In the genomic region with DNA sequence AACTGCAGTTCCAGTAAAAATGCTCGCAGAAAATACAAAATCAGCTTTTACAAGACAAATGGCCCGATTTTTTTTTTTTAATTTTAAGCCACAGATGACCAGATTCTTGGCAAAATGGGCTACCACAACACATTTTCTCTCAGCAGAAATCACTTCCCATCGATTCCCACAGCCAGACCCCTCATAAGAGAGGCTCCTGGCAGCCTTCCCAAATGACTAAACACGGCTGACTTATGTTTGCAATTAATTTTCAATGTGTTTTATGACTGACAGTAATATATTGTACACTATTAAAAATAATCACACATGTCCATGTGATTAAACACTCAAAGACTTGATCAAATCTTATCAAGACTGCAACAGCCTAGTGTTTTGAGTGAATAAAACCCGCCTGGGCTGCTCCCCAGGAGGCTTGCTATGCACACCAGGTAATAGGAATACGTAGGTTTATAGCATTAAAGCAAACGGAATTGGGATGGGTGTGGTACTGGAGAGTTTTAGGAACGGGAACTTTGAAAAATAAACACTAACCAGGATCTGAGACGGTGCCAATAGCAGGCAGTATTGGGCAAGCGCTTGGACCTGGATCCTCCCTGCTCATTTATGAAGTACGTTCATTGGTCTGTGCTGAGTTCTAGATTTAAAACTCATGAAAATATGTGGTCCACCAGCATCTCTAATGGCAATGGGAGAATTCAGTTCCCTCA, we compare ENCODE assay signal across 15 mouse cellular contexts.
DNase-seq lines count a peak whose midpoint lies in the region; ATAC-seq and TF ChIP-seq lines count a peak whose summit lies in the region.
"Had no signal": no experiment of that assay in that cellular context is flagged by ENCODE, and none has a peak within 500 bp of the region (broad histone marks: within the 10 kb centered on the region; RNA-seq: fewer than 3 reads in every experiment).

No protein-coding gene starts in this region.

- no peak for TF ChIP-seq POLR2A in liver, adult 2 months (IDR thresholded peaks at IDR 0.05; ENCODE audit: extremely low read depth, insufficient read depth, low read length)

- 0 out of 2 replicates have a peak, but pooled peaks have one; percentile 40 for ATAC-seq in forebrain, embryonic 16.5 days
- ATAC-seq in forebrain, embryonic 12.5 days (ENCODE audit: low FRiP score): no peak
- no peak for ATAC-seq in liver, embryonic 11.5 days (replicated peaks; ENCODE audit: low FRiP score)
- no peak for ATAC-seq in megakaryocyte-erythroid progenitor cell, adult 5-6 weeks (replicated peaks; ENCODE audit: low FRiP score, low TSS enrichment, poor library complexity, severe bottlenecking)
- ATAC-seq: hindbrain, embryonic 16.5 days had no signal

- 66% methylated on average over 11 of the region's 11 CpGs for WGBS in forebrain, embryonic 16.5 days
- 77% methylated on average over 11 of the region's 11 CpGs for WGBS in forebrain, embryonic 12.5 days
- 34% methylated on average over 11 of the region's 11 CpGs for WGBS in liver, adult 2 months
- 71% methylated on average over 11 of the region's 11 CpGs for WGBS in liver, embryonic 11.5 days
- 85% methylated on average over 11 of the region's 11 CpGs for WGBS in heart, embryonic 10.5 days

- peaks cover 18% of the 10 kb centered on the region for H3K79me2 ChIP-seq in liver, adult 2 months (ENCODE audit: control insufficient read depth, insufficient read depth, low read length)

- H3K9ac ChIP-seq in forebrain, embryonic 16.5 days (replicated peaks; ENCODE audit: low read depth, low read length): no peak overlapping the region
- H3K9ac ChIP-seq in forebrain, embryonic 12.5 days: no peak overlapping the region
- H3K9ac ChIP-seq in liver, adult 2 months (ENCODE audit: low read depth, low read length): no peak overlapping the region
- H3K9ac ChIP-seq in liver, embryonic 11.5 days (ENCODE audit: low read depth, low read length): no peak overlapping the region
- H3K9ac ChIP-seq: embryonic facial prominence, embryonic 13.5 days had no signal

- H3K9me3 ChIP-seq in forebrain, embryonic 16.5 days (ENCODE audit: control insufficient read depth, low read length): no peaks in the 10 kb centered on the region
- H3K9me3 ChIP-seq in forebrain, embryonic 12.5 days: no peaks in the 10 kb centered on the region
- H3K9me3 ChIP-seq in liver, embryonic 11.5 days (ENCODE audit: control insufficient read depth, low read length): no peaks in the 10 kb centered on the region
- no peaks in the 10 kb centered on the region for H3K9me3 ChIP-seq in heart, embryonic 10.5 days
- H3K9me3 ChIP-seq: embryonic facial prominence, embryonic 13.5 days had no signal

- H3K4me3 ChIP-seq in forebrain, embryonic 16.5 days (replicated peaks; ENCODE audit: low read length): no peak overlapping the region
- H3K4me3 ChIP-seq in forebrain, embryonic 12.5 days (replicated peaks): no peak overlapping the region
- H3K4me3 ChIP-seq in liver, adult 2 months (ENCODE audit: insufficient read depth, low read depth, low read length): no peak overlapping the region
- H3K4me3 ChIP-seq in liver, embryonic 11.5 days (ENCODE audit: low read depth, low read length): no peak overlapping the region
- no peak overlapping the region for H3K4me3 ChIP-seq in heart, embryonic 10.5 days
- H3K4me3 ChIP-seq: embryonic facial prominence, embryonic 13.5 days had no signal

- no peak overlapping the region for H3K4me2 ChIP-seq in forebrain, embryonic 16.5 days (ENCODE audit: low read length)
- H3K4me2 ChIP-seq in forebrain, embryonic 12.5 days: no peak overlapping the region
- no peak overlapping the region for H3K4me2 ChIP-seq in liver, embryonic 11.5 days
- H3K4me2 ChIP-seq: embryonic facial prominence, embryonic 13.5 days had no signal

- no peaks in the 10 kb centered on the region for H3K36me3 ChIP-seq in forebrain, embryonic 16.5 days (ENCODE audit: control insufficient read depth, insufficient read depth)
- no peaks in the 10 kb centered on the region for H3K36me3 ChIP-seq in forebrain, embryonic 12.5 days (replicated peaks)
- H3K36me3 ChIP-seq in liver, adult 2 months (ENCODE audit: control insufficient read depth, insufficient read depth, low read length): no peaks in the 10 kb centered on the region
- no peaks in the 10 kb centered on the region for H3K36me3 ChIP-seq in liver, embryonic 11.5 days (ENCODE audit: control insufficient read depth, insufficient read depth, low read length)
- H3K36me3 ChIP-seq in heart, embryonic 10.5 days: no peaks in the 10 kb centered on the region
- H3K36me3 ChIP-seq: embryonic facial prominence, embryonic 13.5 days had no signal

- no peak for TF ChIP-seq CTCF in liver, adult 2 months (IDR thresholded peaks at IDR 0.05; ENCODE audit: low read depth, low read length)

- no peaks in the 10 kb centered on the region for H3K27me3 ChIP-seq in forebrain, embryonic 16.5 days (replicated peaks; ENCODE audit: control insufficient read depth, insufficient read depth, low read length)
- H3K27me3 ChIP-seq in forebrain, embryonic 12.5 days: no peaks in the 10 kb centered on the region
- no peaks in the 10 kb centered on the region for H3K27me3 ChIP-seq in liver, adult 2 months (ENCODE audit: control insufficient read depth, insufficient read depth, low read length)
- no peaks in the 10 kb centered on the region for H3K27me3 ChIP-seq in liver, embryonic 11.5 days (replicated peaks; ENCODE audit: control insufficient read depth, insufficient read depth, low read length)
- H3K27me3 ChIP-seq in heart, embryonic 10.5 days (ENCODE audit: insufficient read depth, poor library complexity, severe bottlenecking): no peaks in the 10 kb centered on the region
- H3K27me3 ChIP-seq: embryonic facial prominence, embryonic 13.5 days had no signal

- peaks cover 6% of the 10 kb centered on the region; the same call in 1 of the 2 replicates for H3K4me1 ChIP-seq in forebrain, embryonic 16.5 days (replicated peaks; ENCODE audit: control insufficient read depth, insufficient read depth, low read length)
- peaks cover 5% of the 10 kb centered on the region for H3K4me1 ChIP-seq in forebrain, embryonic 12.5 days
- H3K4me1 ChIP-seq in liver, adult 2 months (ENCODE audit: control insufficient read depth, insufficient read depth, low read length): peaks cover 6% of the 10 kb centered on the region
- H3K4me1 ChIP-seq in liver, embryonic 11.5 days (replicated peaks; ENCODE audit: control insufficient read depth, insufficient read depth, low read length): peaks cover 7% of the 10 kb centered on the region
- peaks cover 26% of the 10 kb centered on the region for H3K4me1 ChIP-seq in heart, embryonic 10.5 days

- no peak overlapping the region for H3K27ac ChIP-seq in forebrain, embryonic 16.5 days (ENCODE audit: low read length)
- H3K27ac ChIP-seq in forebrain, embryonic 12.5 days: no peak overlapping the region
- no peak overlapping the region for H3K27ac ChIP-seq in liver, adult 2 months (replicated peaks; ENCODE audit: insufficient read depth, low read depth, low read length)
- H3K27ac ChIP-seq in liver, embryonic 11.5 days (ENCODE audit: low read depth, low read length): no peak overlapping the region
- no peak overlapping the region for H3K27ac ChIP-seq in heart, embryonic 10.5 days
- H3K27ac ChIP-seq: embryonic facial prominence, embryonic 13.5 days; kidney, postnatal 0 days had no signal

- peak; percentile 80 for DNase-seq in liver, adult 2 months (ENCODE audit: extremely low read depth, low read depth, low spot score)
- DNase-seq in liver, embryonic 11.5 days (ENCODE audit: low spot score): no peak
- peak; percentile 63 for DNase-seq in adipocyte (ENCODE audit: low spot score)
- DNase-seq in lung, postnatal 10 days: peak; percentile 45
- no peak for DNase-seq in heart, embryonic 10.5 days (ENCODE audit: low spot score)
- DNase-seq: adrenal gland, postnatal 36 days; cerebellum, adult 11-12 months; heart, postnatal 14 days; left cerebral cortex, postnatal 4 days had no signal

Comparison
In these comparisons a context has a peak if more than half of its experiments do, and no peak if none do; other contexts are left out.
1. DNase-seq: peak in liver, adult 2 months (single experiment), adipocyte (single experiment) and lung, postnatal 10 days (single experiment); none in liver, embryonic 11.5 days (single experiment) and heart, embryonic 10.5 days (single experiment).